Mouse (Mus musculus): ENCODE measurements around the gene Ttc25.

- TF ChIP-seq ZNF384 (IDR thresholded peaks at IDR 0.05; ENCODE audit: low read depth, low read length) (no peak), CHD2 (IDR thresholded peaks at IDR 0.05; ENCODE audit: low read depth, low read length) (no peak), ZC3H11A (IDR thresholded peaks at IDR 0.05; ENCODE audit: borderline replicate concordance, low read depth, low read length) (no peak)
Measured at GRCm38 (mm10) chr11:100574188-100574587, 28.8 kb downstream of the Ttc25 start.

Measured in ES-E14 (cell line).